Mouse (Mus musculus): Measurements from ENCODE around the gene Scn5a. TPM values are rescaled to one million over a fixed set of nuclear protein-coding genes. Genes with fewer than 3 reads are reported as not detected.

Gene Scn5a
- total and polyA plus RNA-seq, 3 experiments = 1.9 to 9.0 (median 4.3) TPM

GRCm38 (mm10) chr9:119624151-119624550 is 45.3 kb upstream of the Scn5a start:
- dilution Hi-C loops (cut with MboI; ENCODE audit: extremely low pct_ligation_motif_present, extremely low pct_unique_long_range_greater_than_20kb, low sequenced_read_pairs) (no loop called here), in situ Hi-C loops (cut with MboI; ENCODE audit: low pct_ligation_motif_present, low pct_unique_long_range_greater_than_20kb, low sequenced_read_pairs) (no loop called here)
- Histone ChIP-seq H3K4me1 (ENCODE audit: control insufficient read depth in 1 of 2, insufficient read depth in 2 of 2) (peaks cover 0 to 4% of the 10 kb centered on the region in 2 experiments; a peak in 2 of 4 replicates), H3K27me3 (replicated peaks) (peaks cover 69% of the 10 kb centered on the region), H3K9me3 (replicated peaks; ENCODE audit: low read length) (peaks cover 3% of the 10 kb centered on the region), H3K27ac (ENCODE audit: insufficient read depth, low read depth) (no peak overlapping the region), H3K4me2 (ENCODE audit: insufficient read depth, low read depth, poor library complexity, severe bottlenecking) (no peak overlapping the region), H3K4me3 (replicated peaks in 1 of 3; ENCODE audit: low read depth in 2 of 3, low read length in 2 of 3, poor library complexity in 1 of 3) (no peak overlapping the region), H3K79me2 (replicated peaks; ENCODE audit: control insufficient read depth, extremely low read depth, insufficient read depth, poor library complexity, severe bottlenecking) (no peaks in the 10 kb centered on the region), H3K36me3 (replicated peaks in 1 of 2; ENCODE audit: control insufficient read depth in 1 of 2, insufficient read depth in 1 of 2, low read length in 1 of 2) (no peaks in the 10 kb centered on the region), H3K9ac (ENCODE audit: insufficient read depth, low read depth) (no peak overlapping the region)
- TF ChIP-seq POLR2AphosphoS2 (IDR thresholded peaks at IDR 0.05; ENCODE audit: low read depth, low read length) (no peak), EP300 (IDR thresholded peaks at IDR 0.05; ENCODE audit: low read length) (no peak), RAD21 (IDR thresholded peaks at IDR 0.05; ENCODE audit: low read depth, low read length) (no peak), UBTF (IDR thresholded peaks at IDR 0.05; ENCODE audit: low read depth, low read length) (no peak), ZMIZ1 (IDR thresholded peaks at IDR 0.05; ENCODE audit: low read depth, low read length) (no peak), GABPA (IDR thresholded peaks at IDR 0.05; ENCODE audit: insufficient replicate concordance, low read depth, low read length) (no peak)
- DNase-seq (ENCODE audit: extremely low read depth) = no peak

GRCm38 (mm10) chr9:119614798-119615197 is 36.0 kb upstream of the Scn5a start:
- H3K9me3 ChIP-seq (replicated peaks; ENCODE audit: low read length) = no peaks in the 10 kb centered on the region
- H3K4me1 ChIP-seq (ENCODE audit: control insufficient read depth in 1 of 2, insufficient read depth in 2 of 2) = no peaks in the 10 kb centered on the region
- TF ChIP-seq ZMIZ1 (IDR thresholded peaks at IDR 0.05; ENCODE audit: low read depth, low read length) (no peak), POLR2AphosphoS2 (IDR thresholded peaks at IDR 0.05; ENCODE audit: low read depth, low read length) (no peak), CHD1 (IDR thresholded peaks at IDR 0.05; ENCODE audit: low read depth, low read length) (no peak), SIN3A (IDR thresholded peaks at IDR 0.05; ENCODE audit: low read length) (no peak), USF1 (IDR thresholded peaks at IDR 0.05; ENCODE audit: low read depth, low read length) (no peak)
- H3K36me3 ChIP-seq (replicated peaks in 1 of 2; ENCODE audit: control insufficient read depth in 1 of 2, insufficient read depth in 1 of 2, low read length in 1 of 2) = no peaks in the 10 kb centered on the region
- no peak overlapping the region for H3K4me2 ChIP-seq (ENCODE audit: insufficient read depth, low read depth, poor library complexity, severe bottlenecking)
- no peak overlapping the region for H3K4me3 ChIP-seq (replicated peaks in 1 of 3; ENCODE audit: low read depth in 2 of 3, low read length in 2 of 3, poor library complexity in 1 of 3)
- peaks cover 71% of the 10 kb centered on the region for H3K27me3 ChIP-seq (replicated peaks)
- no peak for DNase-seq (ENCODE audit: extremely low read depth)
- in situ Hi-C loops (cut with MboI; ENCODE audit: low pct_ligation_motif_present, low pct_unique_long_range_greater_than_20kb, low sequenced_read_pairs) (no loop called here), dilution Hi-C loops (cut with MboI; ENCODE audit: extremely low pct_ligation_motif_present, extremely low pct_unique_long_range_greater_than_20kb, low sequenced_read_pairs) (no loop called here)
- no peak overlapping the region for H3K27ac ChIP-seq (ENCODE audit: insufficient read depth, low read depth)
- no peak overlapping the region for H3K9ac ChIP-seq (ENCODE audit: insufficient read depth, low read depth)
- H3K79me2 ChIP-seq (replicated peaks; ENCODE audit: control insufficient read depth, extremely low read depth, insufficient read depth, poor library complexity, severe bottlenecking) = no peaks in the 10 kb centered on the region

- Histone ChIP-seq H3K4me2 (ENCODE audit: insufficient read depth, low read depth, poor library complexity, severe bottlenecking) (no peak overlapping the region), H3K9ac (ENCODE audit: insufficient read depth, low read depth) (no peak overlapping the region), H3K79me2 (replicated peaks; ENCODE audit: control insufficient read depth, extremely low read depth, insufficient read depth, poor library complexity, severe bottlenecking) (no peaks in the 10 kb centered on the region), H3K4me3 (replicated peaks in 1 of 3; ENCODE audit: low read depth in 2 of 3, low read length in 2 of 3, poor library complexity in 1 of 3) (no peak overlapping the region), H3K9me3 (replicated peaks; ENCODE audit: low read length) (no peaks in the 10 kb centered on the region), H3K27me3 (replicated peaks) (peaks cover 41% of the 10 kb centered on the region), H3K36me3 (replicated peaks in 1 of 2; ENCODE audit: control insufficient read depth in 1 of 2, insufficient read depth in 1 of 2, low read length in 1 of 2) (no peaks in the 10 kb centered on the region), H3K27ac (ENCODE audit: insufficient read depth, low read depth) (no peak overlapping the region), H3K4me1 (ENCODE audit: control insufficient read depth in 1 of 2, insufficient read depth in 2 of 2) (peaks cover 0 to 2% of the 10 kb centered on the region in 2 experiments; a peak in 1 of 4 replicates)
- TF ChIP-seq NELFE (IDR thresholded peaks at IDR 0.05; ENCODE audit: low read depth, low read length) = 0 out of 2 replicates have a peak, but pooled peaks have one; percentile 37
- TF ChIP-seq ZMIZ1 (IDR thresholded peaks at IDR 0.05; ENCODE audit: low read depth, low read length) = peak; percentile 95
- TF ChIP-seq TBP (conservative IDR thresholded peaks at IDR 0.05; ENCODE audit: low read depth, low read length) = peak; percentile 93
- no peak for TF ChIP-seq MEF2A (IDR thresholded peaks at IDR 0.05; ENCODE audit: borderline replicate concordance, low read depth, low read length)
- TF ChIP-seq POLR2A (IDR thresholded peaks at IDR 0.05; ENCODE audit: low read depth, low read length) = peak; percentile 75
- dilution Hi-C loops (cut with MboI; ENCODE audit: extremely low pct_ligation_motif_present, extremely low pct_unique_long_range_greater_than_20kb, low sequenced_read_pairs) = no loop called here
- in situ Hi-C loops (cut with MboI; ENCODE audit: low pct_ligation_motif_present, low pct_unique_long_range_greater_than_20kb, low sequenced_read_pairs) = no loop called here
- peak; percentile 29 for DNase-seq (ENCODE audit: extremely low read depth)
These were observed 31.8 kb upstream of the Scn5a start for GRCm38 (mm10) chr9:119610563-119611166.

Measured in CH12.LX (cell line).